Mouse (Mus musculus): ENCODE measurements around the gene Olfr288.

DNA sequence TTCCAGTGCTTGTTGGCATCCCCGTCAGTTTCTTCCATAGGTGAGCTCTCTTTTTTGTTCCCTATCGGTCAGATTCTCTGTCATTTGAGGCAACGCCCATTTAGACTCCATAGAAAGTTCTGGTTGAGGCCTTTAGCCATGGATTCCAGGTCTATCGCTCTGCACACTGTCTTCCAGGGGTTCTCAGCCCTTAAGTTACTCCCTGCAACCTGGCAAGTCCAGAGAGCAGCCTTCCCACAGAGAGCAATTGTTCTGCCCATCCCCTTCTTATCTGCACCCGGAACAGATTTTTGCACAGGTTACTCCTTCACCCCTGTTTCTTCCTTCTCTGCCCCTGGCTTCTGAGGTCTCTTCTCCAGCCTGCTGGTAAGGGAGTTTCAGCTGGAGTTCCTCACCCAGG, 23.2 kb downstream of the Olfr288 start:
- TF ChIP-seq POLR2A (IDR thresholded peaks at IDR 0.05; ENCODE audit: borderline replicate concordance, insufficient read depth, low read length) (no peak), CTCF (IDR thresholded peaks at IDR 0.05; ENCODE audit: borderline replicate concordance, insufficient read depth, low read depth, low read length) (no peak)

All from cerebellum, adult 2 months (tissue).